Mouse (Mus musculus) activated CD4-positive, CD25-positive, alpha-beta regulatory T cell, adult 4 months (primary cell): ENCODE data around the gene Nckap5l. TPM values are rescaled to one million over a fixed set of nuclear protein-coding genes. Genes with fewer than 3 reads are reported as not detected.

Experiments
- ATAC-seq: one replicate; pipeline ENCODE4 v1.8.0; 2017
- polyA plus RNA-seq, 2 experiments: library from polyadenylated mRNA; unstranded; fragments of 100-300 nt; shearing (Covaris generic); gene quantifications; one replicate each; pipeline ENCODE4 v1.2.1; 2017

Gene Nckap5l
- 1 to 10 TPM in 1 of 2 experiments, under 1 TPM in 1; 0.76 to 1.2 TPM for polyA plus RNA-seq

GRCm38 (mm10) chr15:99457606-99458401 lies at the start of gene Nckap5l:
Nckap5l (minus strand) TSS chr15:99457748.
- ATAC-seq = peak; percentile 95

DNA sequence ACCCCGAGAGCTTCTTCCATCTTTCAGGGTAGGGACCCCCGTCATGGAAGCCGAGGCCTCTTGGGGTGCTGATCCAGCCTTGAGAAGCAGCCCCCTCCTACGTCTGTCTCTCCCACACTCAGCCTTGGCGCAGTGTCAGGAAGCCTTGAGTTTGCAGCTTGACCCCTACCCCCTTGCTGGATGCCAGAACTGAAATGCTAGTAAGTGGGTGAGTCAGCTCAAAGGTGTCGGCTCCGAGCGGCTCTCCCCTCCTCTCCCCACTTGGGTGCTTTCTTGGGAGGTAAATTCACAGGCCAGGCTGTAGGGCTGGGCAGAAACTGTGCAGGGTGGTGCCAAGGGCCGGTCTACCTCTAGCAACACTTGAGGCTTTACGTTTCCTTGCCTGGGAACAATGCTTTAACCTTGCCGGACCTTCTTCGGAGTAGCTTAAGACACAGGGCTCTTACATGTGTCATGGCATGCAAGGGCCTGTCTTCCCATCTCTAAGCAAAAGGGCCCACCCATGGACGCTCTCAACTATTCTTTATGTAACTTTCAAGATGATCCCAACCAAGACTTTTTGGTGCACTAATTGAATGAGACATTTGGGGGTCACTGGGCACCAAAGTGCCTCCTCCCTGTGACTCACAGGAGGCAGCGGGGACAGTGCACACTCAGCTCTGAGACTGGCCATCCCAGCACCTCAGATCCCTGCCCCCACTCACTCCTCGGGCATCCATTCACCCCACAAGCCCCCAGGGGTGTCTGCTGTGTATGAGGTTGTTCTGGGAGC lies 48.0 kb upstream of the Nckap5l start:
- no peak for ATAC-seq

- ATAC-seq = no peak
Observed at GRCm38 (mm10) chr15:99503256-99503655, 45.7 kb upstream of the Nckap5l start.

GRCm38 (mm10) chr15:99502311-99502831 lies 44.8 kb upstream of the Nckap5l start:
- no peak for ATAC-seq

- no peak for ATAC-seq
Observed at GRCm38 (mm10) chr15:99501292-99502260, 44.0 kb upstream of the Nckap5l start.

DNA sequence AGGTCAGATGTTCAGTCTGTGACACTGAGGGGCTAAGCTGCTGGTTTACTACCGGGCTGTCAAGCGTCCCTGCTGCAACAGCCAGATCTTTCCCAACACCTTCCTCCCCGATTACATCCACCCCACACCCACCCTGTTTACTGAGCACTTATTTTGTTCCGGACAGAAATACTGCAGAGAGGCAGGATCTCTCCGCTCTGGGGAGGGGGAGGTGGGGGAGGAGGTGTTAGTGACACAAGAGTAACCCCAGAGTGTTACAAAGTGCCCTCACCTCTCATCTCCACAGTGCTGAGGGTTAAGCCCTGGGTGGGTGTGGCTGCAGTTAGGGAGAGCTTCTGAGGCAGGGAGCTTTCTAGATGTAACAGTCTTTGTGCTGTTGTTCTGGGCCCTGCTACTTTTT lies 42.8 kb upstream of the Nckap5l start:
- ATAC-seq = no peak

- ATAC-seq = no peak
Observed at GRCm38 (mm10) chr15:99499726-99500125, 42.2 kb upstream of the Nckap5l start.

DNA sequence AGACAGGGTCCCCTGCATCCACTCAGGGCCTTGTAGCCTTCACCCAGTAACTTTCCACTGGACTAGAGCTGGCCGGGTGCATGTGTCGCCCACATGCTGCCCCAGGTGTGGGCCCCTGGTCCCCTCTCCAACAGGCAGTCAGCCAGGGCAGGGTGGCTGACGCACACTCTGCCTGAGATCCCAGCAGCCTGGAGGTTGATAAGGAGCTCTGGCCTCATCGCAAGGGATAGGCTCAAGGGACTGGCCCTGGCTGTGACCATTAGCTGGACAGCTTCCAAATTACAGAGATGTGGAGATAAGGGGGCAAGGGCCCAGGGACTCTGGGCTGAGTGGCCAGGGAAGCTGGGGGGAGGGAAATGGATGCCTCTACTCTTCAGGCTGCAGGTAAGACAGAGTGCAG lies 41.2 kb upstream of the Nckap5l start:
- ATAC-seq = no peak

- ATAC-seq = no peak
Observed at GRCm38 (mm10) chr15:99498356-99498755, 40.8 kb upstream of the Nckap5l start.

- no peak for ATAC-seq
Observed at GRCm38 (mm10) chr15:99497527-99498242, 40.1 kb upstream of the Nckap5l start.

GRCm38 (mm10) chr15:99497061-99497460 lies 39.5 kb upstream of the Nckap5l start:
- ATAC-seq = no peak

- ATAC-seq = no peak
Observed at GRCm38 (mm10) chr15:99484745-99485144, 27.2 kb upstream of the Nckap5l start.

DNA sequence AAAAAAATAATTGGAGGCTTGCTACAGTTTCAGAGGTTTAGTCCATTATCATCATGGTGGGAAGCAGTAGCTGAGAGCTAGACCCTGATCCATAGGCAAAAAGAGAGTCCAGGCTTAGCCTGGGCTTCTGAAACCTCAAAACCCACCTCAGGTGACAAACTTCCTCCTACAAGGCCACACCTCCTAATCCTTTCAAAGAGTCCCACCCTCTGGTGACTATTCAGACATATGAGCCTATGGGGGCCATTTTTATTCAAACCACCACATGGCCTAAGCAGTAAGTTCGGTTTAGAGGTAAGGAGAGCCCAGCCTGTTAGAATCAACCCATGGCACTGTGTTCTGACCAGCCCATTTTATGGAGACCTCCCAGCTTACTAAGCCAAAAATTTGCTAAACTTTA lies 18.3 kb upstream of the Nckap5l start:
- ATAC-seq = no peak

GRCm38 (mm10) chr15:99474576-99474926 lies 17.0 kb upstream of the Nckap5l start, which contains the start of gene Bcdin3d:
Bcdin3d (minus strand) TSS chr15:99474730.
- ATAC-seq = peak; percentile 65

GRCm38 (mm10) chr15:99473801-99474575 lies 16.4 kb upstream of the Nckap5l start:
- no peak for ATAC-seq

DNA sequence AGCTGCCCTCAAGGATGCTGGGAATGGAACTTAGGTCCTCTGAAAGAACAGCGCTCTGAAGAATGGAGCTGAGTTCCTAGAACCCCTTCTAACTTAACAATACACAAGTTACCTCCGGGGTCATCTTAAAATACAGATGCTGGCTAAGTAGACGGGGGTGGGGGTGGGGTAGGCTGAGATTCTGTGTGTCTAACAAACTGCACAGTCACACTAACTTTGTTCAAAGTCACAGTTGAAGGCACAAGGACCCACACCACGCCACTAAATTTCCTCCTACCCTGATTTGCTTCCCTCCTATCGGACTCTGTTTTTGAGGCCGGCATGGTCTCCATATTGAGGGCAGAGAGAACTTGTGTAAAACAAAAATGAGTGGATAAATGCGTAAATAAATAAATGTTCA lies 15.4 kb upstream of the Nckap5l start:
- ATAC-seq = no peak

DNA sequence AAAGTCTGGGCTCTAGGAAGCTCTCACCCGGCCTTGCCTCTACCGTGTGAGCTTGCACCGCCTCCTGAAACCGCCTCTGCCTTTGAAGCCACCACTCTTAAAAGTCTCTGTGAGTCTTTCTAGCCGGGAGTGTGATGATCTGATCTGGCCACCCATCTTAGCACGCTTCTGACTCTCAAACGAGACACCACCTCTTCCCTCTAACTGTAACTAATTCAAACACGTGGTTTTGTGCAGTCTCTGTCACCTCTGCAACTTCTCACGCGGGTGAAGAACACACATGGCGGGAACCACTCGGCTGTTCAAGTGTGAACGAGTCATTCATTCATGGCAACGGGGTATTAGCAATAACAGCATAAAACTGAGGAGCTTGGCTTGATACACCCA lies 14.1 kb upstream of the Nckap5l start:
- peak; percentile 28 for ATAC-seq

- no peak for ATAC-seq
Observed at GRCm38 (mm10) chr15:99470971-99471676, 13.6 kb upstream of the Nckap5l start.

- no peak for ATAC-seq
Observed at GRCm38 (mm10) chr15:99470224-99470761, 12.7 kb upstream of the Nckap5l start.

- ATAC-seq = no peak
Observed at GRCm38 (mm10) chr15:99469736-99470135, 12.2 kb upstream of the Nckap5l start.
